Mouse (Mus musculus) MEL (cell line): Measurements from ENCODE around the gene Arhgap19. TPM values are rescaled to one million over a fixed set of nuclear protein-coding genes. Genes with fewer than 3 reads are reported as not detected.

Experiments
- DNase-seq: peaks from one replicate; pipeline ENCODE4 v3.0.0; 2011; ENCODE audit warnings: low read depth, low spot score
- H3K27ac ChIP-seq: 2 replicates; pipeline ENCODE4 v1.5.1; 2012; ENCODE audit warnings: low read depth, mild to moderate bottlenecking, control low read depth, low read length, moderate library complexity; ENCODE audit not compliant: control insufficient read depth
- H3K27me3 ChIP-seq, 2 experiments: fragments of 150-350 bp in 1 of 2; sonication (generic) in 1 of 2; 2 replicates each; pipeline ENCODE4 v1.6.1; 2012; ENCODE audit warnings: low read length in 2 of 2, mild to moderate bottlenecking in 2 of 2, improper control_type of control experiment in 1 of 2, moderate library complexity in 1 of 2; ENCODE audit not compliant: insufficient read depth in 2 of 2, control insufficient read depth in 1 of 2
- H3K36me3 ChIP-seq, 2 experiments: 2 replicates each; pipeline ENCODE4 v1.6.1; 2012 to 2014; ENCODE audit warnings: low read length in 2 of 2, improper control_type of control experiment in 1 of 2, inconsistent platforms in 1 of 2, mild to moderate bottlenecking in 1 of 2; ENCODE audit not compliant: insufficient read depth in 2 of 2, control insufficient read depth in 1 of 2
- H3K4me1 ChIP-seq, 2 experiments: fragments of 150-350 bp in 1 of 2; sonication (generic) in 1 of 2; 2 replicates each; pipeline ENCODE4 v1.6.1; 2012; ENCODE audit warnings: low read length in 2 of 2, improper control_type of control experiment in 1 of 2, mild to moderate bottlenecking in 1 of 2; ENCODE audit not compliant: insufficient read depth in 2 of 2, control insufficient read depth in 1 of 2
- H3K4me3 ChIP-seq, 2 experiments: fragments of 150-350 bp in 1 of 2; sonication (generic) in 1 of 2; 2 replicates each; pipeline ENCODE4 v1.5.1; 2012; ENCODE audit warnings: low read depth in 2 of 2, low read length in 2 of 2, mild to moderate bottlenecking in 2 of 2, moderate library complexity in 2 of 2, control low read depth in 1 of 2, improper control_type of control experiment in 1 of 2; ENCODE audit not compliant: control insufficient read depth in 1 of 2, insufficient read depth in 1 of 2
- H3K79me2 ChIP-seq: 2 replicates; pipeline ENCODE4 v1.6.1; 2012; ENCODE audit warnings: mild to moderate bottlenecking, low read length, moderate library complexity; ENCODE audit not compliant: control insufficient read depth, poor library complexity, insufficient read depth
- H3K9ac ChIP-seq: 2 replicates; pipeline ENCODE4 v1.6.1; 2012; ENCODE audit warnings: low read depth, mild to moderate bottlenecking, control low read depth, low read length, moderate library complexity; ENCODE audit not compliant: control insufficient read depth, poor library complexity, severe bottlenecking
- H3K9me3 ChIP-seq: fragments of 150-350 bp; sonication (generic); replicated peaks from 2 replicates; pipeline ENCODE4 v1.6.1; 2012; ENCODE audit warnings: mild to moderate bottlenecking, low read length, improper control_type of control experiment, moderate library complexity; ENCODE audit not compliant: insufficient read depth
- BHLHE40 ChIP-seq: IDR thresholded peaks from 2 replicates; pipeline ENCODE4 v1.6.1; 2012; ENCODE audit warnings: low read depth, mild to moderate bottlenecking, inconsistent platforms, low read length, improper control_type of control experiment, borderline replicate concordance
- CHD2 ChIP-seq: IDR thresholded peaks from 2 replicates; pipeline ENCODE4 v1.6.1; 2011; ENCODE audit warnings: low read length, improper control_type of control experiment
- CTCF ChIP-seq, 3 experiments: IDR thresholded peaks in 2 of 3; conservative IDR thresholded peaks in 1 of 3; 2 replicates each; pipeline ENCODE4 v1.5.1; 2011 to 2012; ENCODE audit warnings: low read length in 3 of 3, low read depth in 2 of 3, mild to moderate bottlenecking in 2 of 3, improper control_type of control experiment in 1 of 3, inconsistent platforms in 1 of 3, mixed read lengths in 1 of 3, moderate library complexity in 1 of 3; ENCODE audit not compliant: control insufficient read depth in 1 of 3, insufficient read depth in 1 of 3, poor library complexity in 1 of 3, severe bottlenecking in 1 of 3
- GABPA ChIP-seq: IDR thresholded peaks from 2 replicates; pipeline ENCODE4 v1.6.1; 2012; ENCODE audit warnings: low read depth, mild to moderate bottlenecking, inconsistent platforms, low read length, improper control_type of control experiment, moderate library complexity
- JUND ChIP-seq: IDR thresholded peaks from 2 replicates; pipeline ENCODE4 v1.6.1; 2011; ENCODE audit warnings: low read depth, mild to moderate bottlenecking, improper control_type of control experiment, low read length
- KAT2A ChIP-seq: conservative IDR thresholded peaks from 2 replicates; pipeline ENCODE4 v1.6.1; 2012; ENCODE audit warnings: low read depth, low read length, improper control_type of control experiment, inconsistent platforms
- MAFK ChIP-seq: IDR thresholded peaks from 2 replicates; pipeline ENCODE4 v1.6.1; 2011; ENCODE audit warnings: low read depth, mild to moderate bottlenecking, low read length, improper control_type of control experiment, borderline replicate concordance
- MAZ ChIP-seq: IDR thresholded peaks from 2 replicates; pipeline ENCODE4 v1.6.1; 2012; ENCODE audit warnings: low read depth, mild to moderate bottlenecking, inconsistent platforms, low read length, improper control_type of control experiment
- MXI1 ChIP-seq: IDR thresholded peaks from 2 replicates; pipeline ENCODE4 v1.6.1; 2011; ENCODE audit warnings: mild to moderate bottlenecking, low read depth, low read length, improper control_type of control experiment
- MYB ChIP-seq: IDR thresholded peaks from 2 replicates; pipeline ENCODE4 v1.6.1; 2011; ENCODE audit warnings: mild to moderate bottlenecking, low read depth, low read length, improper control_type of control experiment
- NRF1 ChIP-seq: IDR thresholded peaks from 2 replicates; pipeline ENCODE4 v1.6.1; 2014; ENCODE audit warnings: low read depth, mild to moderate bottlenecking, inconsistent platforms, low read length, improper control_type of control experiment, moderate library complexity; ENCODE audit not compliant: poor library complexity, insufficient read depth, severe bottlenecking
- POLR2A ChIP-seq, 2 experiments: IDR thresholded peaks; 2 replicates each; pipeline ENCODE4 v1.6.1; 2011 to 2012; ENCODE audit warnings: low read length in 2 of 2, mild to moderate bottlenecking in 2 of 2, control low read depth in 1 of 2, improper control_type of control experiment in 1 of 2, low read depth in 1 of 2, moderate library complexity in 1 of 2; ENCODE audit not compliant: control insufficient read depth in 1 of 2, insufficient read depth in 1 of 2, poor library complexity in 1 of 2
- POLR2AphosphoS2 ChIP-seq: IDR thresholded peaks from 2 replicates; pipeline ENCODE4 v1.6.1; 2011; ENCODE audit warnings: low read length, improper control_type of control experiment
- RCOR1 ChIP-seq: IDR thresholded peaks from 2 replicates; pipeline ENCODE4 v1.6.1; 2012; ENCODE audit warnings: low read depth, mild to moderate bottlenecking, inconsistent platforms, low read length, improper control_type of control experiment
- SIN3A ChIP-seq: IDR thresholded peaks from 2 replicates; pipeline ENCODE4 v1.6.1; 2012; ENCODE audit warnings: low read length, improper control_type of control experiment, inconsistent platforms
- SMC3 ChIP-seq: IDR thresholded peaks from 2 replicates; pipeline ENCODE4 v1.6.1; 2011; ENCODE audit warnings: low read depth, low read length, improper control_type of control experiment
- TBP ChIP-seq: IDR thresholded peaks from 2 replicates; pipeline ENCODE4 v1.8.0; 2011; ENCODE audit warnings: low read depth, low read length, improper control_type of control experiment
- UBTF ChIP-seq: IDR thresholded peaks from 2 replicates; pipeline ENCODE4 v1.6.1; 2012; ENCODE audit warnings: low read depth, mild to moderate bottlenecking, inconsistent platforms, low read length, improper control_type of control experiment, moderate library complexity, borderline replicate concordance; ENCODE audit not compliant: insufficient read depth
- USF2 ChIP-seq, 2 experiments: IDR thresholded peaks; 2 replicates each; pipeline ENCODE4 v1.6.1; 2011 to 2012; ENCODE audit warnings: improper control_type of control experiment in 2 of 2, low read length in 2 of 2, borderline replicate concordance in 1 of 2, inconsistent platforms in 1 of 2, low read depth in 1 of 2, mild to moderate bottlenecking in 1 of 2; ENCODE audit not compliant: insufficient read depth in 1 of 2
- ZC3H11A ChIP-seq: IDR thresholded peaks from 2 replicates; pipeline ENCODE4 v1.6.1; 2012; ENCODE audit warnings: low read depth, mild to moderate bottlenecking, inconsistent platforms, low read length, improper control_type of control experiment
- ZKSCAN1 ChIP-seq: IDR thresholded peaks from 2 replicates; pipeline ENCODE4 v1.6.1; 2012; ENCODE audit warnings: low read depth, mild to moderate bottlenecking, inconsistent platforms, low read length, improper control_type of control experiment, moderate library complexity
- polyA plus RNA-seq, 2 experiments: library from polyadenylated mRNA; stranded (reverse) in 1 of 2; unstranded in 1 of 2; fragments of >175 nt in 1 of 2; fragments of >200 nt in 1 of 2; gene quantifications; 2 replicates each; pipeline versions ENCODE4 v1.2.1 to v1.2.4; 2012; ENCODE audit warnings: low replicate concordance in 2 of 2, low read depth in 1 of 2; ENCODE audit not compliant: insufficient read length in 2 of 2, insufficient read depth in 1 of 2, missing spikeins in 1 of 2
- total RNA-seq: library from RNA; depleted of rRNA; stranded (reverse); fragments of 300-350 nt; gene quantifications from 2 replicates; pipeline ENCODE4 v1.2.3, GENCODE M21; 2012

Gene Arhgap19
- total and polyA plus RNA-seq, 3 experiments: 47.5 to 67.9 TPM; not detected in 1

DNA sequence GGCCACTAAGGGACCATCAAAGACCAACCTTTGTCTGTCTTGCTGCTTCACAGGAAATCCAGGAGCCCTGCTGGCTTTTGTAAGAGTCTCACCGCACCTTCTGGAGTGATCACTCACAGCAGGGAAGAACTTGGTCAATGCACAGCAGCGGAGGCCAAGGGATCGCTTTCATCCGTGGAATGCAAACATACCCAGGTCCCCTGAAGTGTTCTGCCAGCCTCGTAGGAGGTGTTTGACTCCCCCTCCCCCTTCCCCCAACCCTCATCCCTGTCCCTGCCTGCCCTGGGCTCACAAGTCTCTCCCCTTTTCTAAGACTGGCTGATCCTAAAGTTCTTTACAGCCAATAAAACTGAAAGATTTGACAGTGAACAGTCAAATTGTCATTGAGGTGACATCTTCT is 19.6 kb upstream of the Arhgap19 start:
- no peak for DNase-seq
- Histone ChIP-seq H3K36me3 (peaks cover 0 to 31% of the 10 kb centered on the region in 2 experiments; a peak in 2 of 4 replicates), H3K27ac (no peak overlapping the region), H3K9ac (no peak overlapping the region), H3K27me3 (no peaks in the 10 kb centered on the region), H3K9me3 (no peaks in the 10 kb centered on the region), H3K79me2 (no peaks in the 10 kb centered on the region), H3K4me1 (peaks cover 11 to 34% of the 10 kb centered on the region in 2 experiments), H3K4me3 (no peak overlapping the region)
- no peak for TF ChIP-seq MAFK
- TF ChIP-seq NRF1: no peak
- TF ChIP-seq JUND: no peak
- TF ChIP-seq RCOR1: no peak
- TF ChIP-seq USF2 (IDR thresholded peaks at IDR 0.05; ENCODE audit: borderline replicate concordance in 1 of 2, insufficient read depth in 1 of 2, low read depth in 1 of 2, low read length in 2 of 2): no peak
- no peak for TF ChIP-seq MAZ
- no peak for TF ChIP-seq TBP
- no peak for TF ChIP-seq SMC3
- no peak for TF ChIP-seq CHD2
- TF ChIP-seq GABPA: no peak

DNA sequence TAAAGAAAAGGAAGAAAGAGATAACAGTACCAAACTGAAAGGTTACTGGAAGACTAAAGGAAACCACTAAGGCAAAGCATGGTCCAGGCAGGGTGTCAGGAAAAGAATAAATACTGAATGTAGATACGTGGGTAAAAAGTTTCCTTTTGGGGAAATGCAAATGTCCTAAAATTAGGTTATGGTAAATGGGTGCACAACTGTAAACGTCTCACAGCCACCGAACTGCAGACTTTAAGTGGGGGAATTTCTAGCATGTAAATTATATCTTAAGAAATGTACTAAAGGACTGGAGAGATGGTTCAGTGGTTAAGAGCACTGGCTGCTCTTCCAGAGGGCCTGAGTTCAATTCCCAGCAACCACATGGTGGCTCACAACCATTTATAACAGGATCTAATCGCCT is 16.9 kb upstream of the Arhgap19 start:
- Histone ChIP-seq H3K4me3 (no peak overlapping the region), H3K9ac (no peak overlapping the region), H3K36me3 (peaks cover 0 to 14% of the 10 kb centered on the region in 2 experiments; a peak in 2 of 4 replicates), H3K9me3 (no peaks in the 10 kb centered on the region), H3K4me1 (peaks cover 4 to 19% of the 10 kb centered on the region in 2 experiments), H3K79me2 (no peaks in the 10 kb centered on the region), H3K27ac (no peak overlapping the region), H3K27me3 (no peaks in the 10 kb centered on the region)
- DNase-seq: no peak
- TF ChIP-seq UBTF (no peak), POLR2A (IDR thresholded peaks at IDR 0.05; ENCODE audit: control insufficient read depth in 1 of 2, insufficient read depth in 1 of 2, low read depth in 1 of 2, low read length in 2 of 2, poor library complexity in 1 of 2) (no peak), MXI1 (no peak), NRF1 (no peak), BHLHE40 (no peak), ZKSCAN1 (no peak), MYB (no peak), KAT2A (no peak), ZC3H11A (no peak), CTCF (IDR thresholded peaks at IDR 0.05 in 2 of 3, conservative IDR thresholded peaks at IDR 0.05 in 1 of 3; ENCODE audit: control insufficient read depth in 1 of 3, insufficient read depth in 1 of 3, low read depth in 2 of 3, low read length in 3 of 3, poor library complexity in 1 of 3, severe bottlenecking in 1 of 3) (no peak), SIN3A (no peak), GABPA (no peak), MAZ (no peak), POLR2AphosphoS2 (no peak)
